Mouse (Mus musculus) embryonic facial prominence, embryonic 11.5 days (tissue): ENCODE results near the gene Il22. TPM values are rescaled to one million over a fixed set of nuclear protein-coding genes. Genes with fewer than 3 reads are reported as not detected.
"Not testable (repeated sequence)": the region's sequence is repeated elsewhere in the genome, so short reads cannot be mapped to it uniquely, and the experiment has no call there.

ENCODE experiments used
- ATAC-seq: fragments of 200-750 bp; cut with Nextera tagmentation; replicated peaks from 2 replicates; pipeline ENCODE4 v1.8.0; 2017; ENCODE audit warnings: low read depth; ENCODE audit not compliant: insufficient number of reproducible peaks, low FRiP score, low TSS enrichment
- DNase-seq: peaks from one replicate; pipeline ENCODE4 v3.0.0-alpha.2; 2015; ENCODE audit warnings: low spot score
- H3K27ac ChIP-seq: fragments of 300-500 bp; sonication (generic); replicated peaks from 2 replicates; pipeline ENCODE4 v1.5.1; 2014; ENCODE audit warnings: mild to moderate bottlenecking, low read depth, low read length, control low read depth
- H3K27me3 ChIP-seq: fragments of 300-500 bp; sonication (generic); 2 replicates; pipeline ENCODE4 v1.6.1; 2014; ENCODE audit warnings: mild to moderate bottlenecking, low read length, moderate library complexity, mixed read lengths; ENCODE audit not compliant: control insufficient read depth, insufficient read depth
- H3K36me3 ChIP-seq: fragments of 300-500 bp; sonication (generic); replicated peaks from 2 replicates; pipeline ENCODE4 v1.6.1; 2014; ENCODE audit warnings: low read depth, mild to moderate bottlenecking, low read length, moderate library complexity, mixed read lengths; ENCODE audit not compliant: control insufficient read depth, insufficient read depth
- H3K4me1 ChIP-seq: fragments of 300-500 bp; sonication (generic); 2 replicates; pipeline ENCODE4 v1.6.1; 2014; ENCODE audit warnings: low read length, mixed read lengths; ENCODE audit not compliant: control insufficient read depth, insufficient read depth
- H3K4me2 ChIP-seq: fragments of 300-500 bp; sonication (generic); 2 replicates; pipeline ENCODE4 v1.6.1; 2014; ENCODE audit warnings: low read depth, mild to moderate bottlenecking, control low read depth, low read length, moderate library complexity
- H3K4me3 ChIP-seq: fragments of 300-500 bp; sonication (generic); 2 replicates; pipeline ENCODE4 v1.5.1; 2014; ENCODE audit warnings: low read depth, low read length, control low read depth
- H3K9ac ChIP-seq: fragments of 300-500 bp; sonication (generic); replicated peaks from 2 replicates; pipeline ENCODE4 v1.6.1; 2014; ENCODE audit warnings: mild to moderate bottlenecking, control low read depth, low read length
- H3K9me3 ChIP-seq: fragments of 300-500 bp; sonication (generic); replicated peaks from 2 replicates; pipeline ENCODE4 v1.6.1; 2016; ENCODE audit warnings: mild to moderate bottlenecking, low read length, inconsistent platforms, mixed read lengths; ENCODE audit not compliant: control insufficient read depth
- WGBS: fragments of 180-500 bp; shearing (Covaris S2); extraction: QIAGEN DNeasy Blood & Tissue Kit; methylation state at CpG from one replicate; pipeline ENCODE4 v1.1.7; 2014; 5-methylcytosine and 5-hydroxymethylcytosine counted together
- polyA plus RNA-seq: library from polyadenylated mRNA; unstranded; fragments of >200 nt; fragmentation: Nextera tagmentation; extraction: Ambion mirVana; gene quantifications from 2 replicates; pipeline ENCODE4 v1.2.1, GENCODE M21; 2014

Gene Il22
- polyA plus RNA-seq, 1 experiment from 2014 or later: not detected

GRCm38 (mm10) chr10:118179265-118179664 lies 25.5 kb upstream of the Il22 start:
- Histone ChIP-seq H3K27me3 (no peaks in the 10 kb centered on the region), H3K9ac (no peak overlapping the region), H3K4me2 (no peak overlapping the region), H3K4me1 (no peaks in the 10 kb centered on the region), H3K4me3 (no peak overlapping the region), H3K36me3 (no peaks in the 10 kb centered on the region), H3K27ac (no peak overlapping the region), H3K9me3 (no peaks in the 10 kb centered on the region)
- DNase-seq: no peak
- ATAC-seq: no peak
- 92% methylated on average over 11 of the region's 11 CpGs for WGBS

DNA sequence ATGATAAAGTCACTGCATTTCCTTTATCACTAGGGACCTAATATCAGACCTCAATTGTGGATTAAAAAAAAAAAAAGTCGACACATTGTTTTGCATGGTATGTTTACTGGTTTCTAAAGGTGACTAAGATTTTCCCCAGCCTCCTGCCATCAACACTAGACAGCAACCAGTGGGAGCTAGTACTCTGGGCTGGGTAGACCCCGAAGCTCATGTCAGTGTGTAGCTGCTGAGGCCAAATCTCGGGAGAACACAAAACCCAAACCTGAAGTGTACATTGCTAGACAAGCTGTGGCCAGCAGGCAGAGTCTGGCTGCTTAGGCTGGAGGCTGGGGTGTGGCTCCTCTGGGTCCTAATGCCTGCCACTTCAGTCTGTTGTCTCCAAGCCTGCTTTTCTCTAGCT lies 9.6 kb upstream of the Il22 start:
- not testable (repeated sequence) for H3K4me3 ChIP-seq, H3K27me3 ChIP-seq, H3K9ac ChIP-seq, H3K4me1 ChIP-seq, ATAC-seq, H3K36me3 ChIP-seq, H3K9me3 ChIP-seq, H3K4me2 ChIP-seq, H3K27ac ChIP-seq, DNase-seq
- WGBS: 38% methylated on average over 3 of the region's 3 CpGs

- not testable (repeated sequence) for H3K4me3 ChIP-seq, H3K36me3 ChIP-seq, H3K27me3 ChIP-seq, H3K4me2 ChIP-seq, H3K9me3 ChIP-seq, ATAC-seq, H3K9ac ChIP-seq, H3K27ac ChIP-seq, DNase-seq, H3K4me1 ChIP-seq
- WGBS: 85% methylated on average over 2 of the region's 4 CpGs
Measured at GRCm38 (mm10) chr10:118215719-118216393, 11.1 kb downstream of the Il22 start.

DNA sequence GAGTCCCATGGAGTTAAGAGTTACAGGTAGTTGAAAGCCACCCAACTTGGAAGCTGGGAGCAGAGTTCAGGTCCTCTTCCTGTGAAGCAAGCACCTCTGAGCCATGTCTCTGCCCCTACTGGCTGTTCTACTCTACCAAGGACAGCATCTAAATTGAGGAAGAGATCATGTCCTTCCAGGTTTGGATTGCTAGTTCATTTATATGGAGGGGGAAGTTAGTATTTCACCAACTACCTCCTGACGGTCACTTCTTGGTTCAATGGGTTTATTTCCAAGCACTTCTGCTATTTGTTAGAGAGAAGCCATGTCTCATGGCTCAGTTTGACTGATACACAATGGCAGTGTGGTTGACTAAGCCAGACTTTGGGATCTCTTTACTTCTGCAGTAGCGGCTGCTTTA lies 22.9 kb downstream of the Il22 start:
- H3K9me3 ChIP-seq, H3K4me3 ChIP-seq, H3K36me3 ChIP-seq, H3K4me2 ChIP-seq, H3K4me1 ChIP-seq, H3K27me3 ChIP-seq, ATAC-seq, H3K27ac ChIP-seq, H3K9ac ChIP-seq, DNase-seq: not testable (repeated sequence)
- no CpG with 5 or more reads among the region's 2 CpGs for whole genome bisulfite sequencing

DNA sequence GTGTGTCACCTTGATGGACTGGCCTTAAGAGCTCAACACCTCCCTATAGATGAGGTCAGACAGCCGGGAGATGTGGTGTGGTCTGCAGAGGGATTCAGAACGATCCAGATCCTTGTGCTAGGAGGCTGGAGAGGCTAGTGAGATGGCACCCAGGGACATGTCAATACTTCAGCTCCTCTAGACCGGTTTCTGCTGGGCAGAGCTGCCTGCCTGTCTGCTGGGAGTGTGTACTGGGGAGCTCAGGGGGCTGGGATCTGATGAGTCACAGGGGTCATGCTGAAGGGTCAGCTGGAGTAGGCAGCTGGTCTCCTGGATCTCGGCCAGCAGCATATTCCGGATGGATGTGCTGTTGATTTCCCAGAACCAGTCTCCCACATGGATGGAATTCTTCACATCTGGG lies 27.9 kb downstream of the Il22 start:
- WGBS: no CpG with 5 or more reads among the region's 5 CpGs
- not testable (repeated sequence) for H3K36me3 ChIP-seq

GRCm38 (mm10) chr10:118240680-118241079 lies 35.9 kb downstream of the Il22 start, which contains the start of gene Gm32717:
TSS of gene Gm32717 (minus strand) at chr10:118240780.
- not testable (repeated sequence) for ATAC-seq, H3K9me3 ChIP-seq, H3K9ac ChIP-seq, H3K4me3 ChIP-seq, H3K36me3 ChIP-seq, DNase-seq, H3K27ac ChIP-seq, H3K4me1 ChIP-seq, H3K27me3 ChIP-seq, H3K4me2 ChIP-seq
- no CpG with 5 or more reads among the region's 13 CpGs for WGBS

More for the DNA sequence above, 27.9 kb downstream of the Il22 start:
- not testable (repeated sequence) for DNase-seq, H3K27ac ChIP-seq, H3K9ac ChIP-seq, H3K4me3 ChIP-seq, ATAC-seq, H3K4me1 ChIP-seq, H3K27me3 ChIP-seq, H3K4me2 ChIP-seq, H3K9me3 ChIP-seq

- not testable (repeated sequence) for H3K4me1 ChIP-seq, H3K9ac ChIP-seq, H3K4me3 ChIP-seq, H3K4me2 ChIP-seq, H3K27me3 ChIP-seq, ATAC-seq, DNase-seq, H3K27ac ChIP-seq, H3K36me3 ChIP-seq, H3K9me3 ChIP-seq
- WGBS: 92% methylated on average over 11 of the region's 11 CpGs
Measured at GRCm38 (mm10) chr10:118249006-118249595, 44.4 kb downstream of the Il22 start.

DNA sequence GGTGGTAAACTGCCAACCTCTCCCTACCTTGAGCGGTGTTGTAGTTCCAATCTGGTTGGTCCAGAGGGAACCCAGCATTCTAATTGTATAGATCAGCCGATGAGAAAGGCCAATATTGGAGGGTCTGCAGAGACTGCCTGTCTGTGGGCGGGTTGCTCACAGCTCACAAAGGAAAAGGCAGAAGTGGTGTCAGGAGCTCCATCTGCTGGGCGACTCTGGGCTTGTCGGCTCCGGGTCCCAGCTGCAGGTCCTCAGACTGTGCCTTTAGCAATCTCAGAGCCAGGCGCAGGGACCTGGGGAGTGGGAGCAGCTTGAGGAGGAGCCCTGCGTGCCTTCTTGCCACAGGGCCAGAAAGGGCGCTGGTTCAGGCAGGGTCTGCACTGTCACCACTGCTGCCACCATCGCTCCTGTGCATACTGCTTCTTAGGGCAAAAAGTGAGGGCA lies 46.1 kb downstream of the Il22 start:
- ATAC-seq (peak; percentile 85; the same call in 1 of the 2 replicates), DNase-seq (peak; percentile 75)
- WGBS: 45% methylated on average over 10 of the region's 10 CpGs
- no peak overlapping the region for H3K9ac ChIP-seq
- H3K4me2 ChIP-seq: no peak overlapping the region
- H3K27ac ChIP-seq: no peak overlapping the region
- no peaks in the 10 kb centered on the region for H3K36me3 ChIP-seq
- no peaks in the 10 kb centered on the region for H3K4me1 ChIP-seq
- H3K9me3 ChIP-seq: no peaks in the 10 kb centered on the region
- no peak overlapping the region for H3K4me3 ChIP-seq
- no peaks in the 10 kb centered on the region for H3K27me3 ChIP-seq
